Mouse (Mus musculus): ENCODE results near the gene Ldlrad3. TPM values are rescaled to one million over a fixed set of nuclear protein-coding genes. Genes with fewer than 3 reads are reported as not detected.

Ldlrad3 gene
- total and polyA plus RNA-seq, 3 experiments, result 3.5 to 6.1 TPM; not detected in 1

DNA sequence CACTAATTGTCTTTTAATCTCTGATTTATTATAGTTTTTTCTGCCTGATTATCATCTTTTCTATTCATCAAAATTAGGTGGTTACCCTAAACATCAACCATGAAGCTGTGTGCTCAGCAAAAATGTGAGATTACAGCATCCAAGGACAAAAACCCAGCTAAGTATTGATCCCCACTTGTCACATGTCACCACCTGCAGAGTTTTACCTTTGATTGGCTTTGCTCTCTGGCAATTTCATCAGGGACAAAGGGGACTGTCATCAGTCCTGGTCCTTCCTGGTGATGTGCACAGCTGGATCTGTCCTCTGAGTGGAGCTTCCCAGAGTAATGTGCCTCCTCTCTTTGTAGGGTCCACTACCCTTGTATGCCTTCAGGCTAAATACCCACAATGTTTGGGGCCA, 17.3 kb upstream of the Ldlrad3 start:
- H3K27ac ChIP-seq (ENCODE audit: control insufficient read depth, low read depth, low read length), result no peak overlapping the region
- no peaks in the 10 kb centered on the region for H3K36me3 ChIP-seq (ENCODE audit: control insufficient read depth in 1 of 2, insufficient read depth in 2 of 2, low read length in 2 of 2)
- no peak for DNase-seq (ENCODE audit: low read depth, low spot score)
- H3K9ac ChIP-seq (ENCODE audit: control insufficient read depth, low read depth, low read length, poor library complexity, severe bottlenecking), result no peak overlapping the region
- H3K4me1 ChIP-seq (ENCODE audit: control insufficient read depth in 1 of 2, insufficient read depth in 2 of 2, low read length in 2 of 2), result no peaks in the 10 kb centered on the region
- H3K9me3 ChIP-seq (replicated peaks; ENCODE audit: insufficient read depth, low read length), result no peaks in the 10 kb centered on the region
- TF ChIP-seq RCOR1 (IDR thresholded peaks at IDR 0.05; ENCODE audit: low read depth, low read length), result no peak
- TF ChIP-seq EP300 (IDR thresholded peaks at IDR 0.05; ENCODE audit: low read depth in 1 of 2, low read length in 2 of 2), result no peak
- TF ChIP-seq GATA1 (IDR thresholded peaks at IDR 0.05; ENCODE audit: low read depth, low read length), result no peak
- TF ChIP-seq USF2 (IDR thresholded peaks at IDR 0.05; ENCODE audit: borderline replicate concordance in 1 of 2, insufficient read depth in 1 of 2, low read depth in 1 of 2, low read length in 2 of 2), result no peak
- TF ChIP-seq POLR2A (IDR thresholded peaks at IDR 0.05; ENCODE audit: control insufficient read depth in 1 of 2, insufficient read depth in 1 of 2, low read depth in 1 of 2, low read length in 2 of 2, poor library complexity in 1 of 2), result no peak
- no peak for TF ChIP-seq MYC (IDR thresholded peaks at IDR 0.05; ENCODE audit: low read depth, low read length)
- TF ChIP-seq HCFC1 (IDR thresholded peaks at IDR 0.05; ENCODE audit: low read depth, low read length), result no peak
- no peak for TF ChIP-seq POLR2AphosphoS2 (IDR thresholded peaks at IDR 0.05; ENCODE audit: low read length)
- H3K4me3 ChIP-seq (ENCODE audit: control insufficient read depth in 1 of 2, insufficient read depth in 1 of 2, low read depth in 2 of 2, low read length in 2 of 2), result no peak overlapping the region
- peaks cover 2% of the 10 kb centered on the region in 2 experiments; a peak in 3 of 4 replicates for H3K27me3 ChIP-seq (ENCODE audit: control insufficient read depth in 1 of 2, insufficient read depth in 2 of 2, low read length in 2 of 2)
- H3K79me2 ChIP-seq (ENCODE audit: control insufficient read depth, insufficient read depth, low read length, poor library complexity), result no peaks in the 10 kb centered on the region

DNA sequence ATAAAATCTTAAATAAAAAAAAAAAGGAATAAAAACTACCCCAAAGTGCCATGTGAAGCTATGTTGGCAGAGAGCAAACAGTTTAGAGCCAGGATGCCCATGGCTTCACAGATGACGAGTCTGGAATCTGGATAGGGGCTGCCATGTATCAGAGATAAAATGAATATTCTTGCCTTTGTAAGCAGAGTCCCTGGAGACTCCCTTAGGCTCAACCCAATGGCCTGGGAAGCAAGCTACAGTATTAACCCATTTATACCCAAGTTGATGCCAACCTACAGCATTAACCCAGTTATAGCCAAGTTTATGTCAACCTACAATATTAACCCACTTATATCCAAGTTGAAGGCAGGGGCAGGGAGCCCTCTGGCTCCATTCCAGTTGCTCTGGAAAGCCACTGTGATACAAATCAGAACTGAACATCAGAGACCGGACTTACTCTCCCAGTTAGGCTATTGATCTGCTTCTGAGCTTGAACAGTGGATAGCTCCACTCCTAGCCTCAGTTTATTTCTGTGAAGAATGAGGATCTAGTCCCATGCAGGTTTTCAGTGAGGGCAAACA, 16.1 kb upstream of the Ldlrad3 start:
- Histone ChIP-seq H3K9ac (ENCODE audit: control insufficient read depth, low read depth, low read length, poor library complexity, severe bottlenecking) (no peak overlapping the region), H3K27me3 (ENCODE audit: control insufficient read depth in 1 of 2, insufficient read depth in 2 of 2, low read length in 2 of 2) (peaks cover 0 to 2% of the 10 kb centered on the region in 2 experiments; a peak in 3 of 4 replicates), H3K9me3 (replicated peaks; ENCODE audit: insufficient read depth, low read length) (no peaks in the 10 kb centered on the region), H3K27ac (ENCODE audit: control insufficient read depth, low read depth, low read length) (no peak overlapping the region), H3K4me1 (ENCODE audit: control insufficient read depth in 1 of 2, insufficient read depth in 2 of 2, low read length in 2 of 2) (no peaks in the 10 kb centered on the region), H3K79me2 (ENCODE audit: control insufficient read depth, insufficient read depth, low read length, poor library complexity) (no peaks in the 10 kb centered on the region), H3K36me3 (ENCODE audit: control insufficient read depth in 1 of 2, insufficient read depth in 2 of 2, low read length in 2 of 2) (no peaks in the 10 kb centered on the region), H3K4me3 (ENCODE audit: control insufficient read depth in 1 of 2, insufficient read depth in 1 of 2, low read depth in 2 of 2, low read length in 2 of 2) (no peak overlapping the region)
- no peak for DNase-seq (ENCODE audit: low read depth, low spot score)
- TF ChIP-seq GATA1 (IDR thresholded peaks at IDR 0.05; ENCODE audit: low read depth, low read length), result no peak
- TF ChIP-seq SMC3 (IDR thresholded peaks at IDR 0.05; ENCODE audit: low read depth, low read length), result no peak
- TF ChIP-seq KAT2A (conservative IDR thresholded peaks at IDR 0.05; ENCODE audit: low read depth, low read length), result no peak
- TF ChIP-seq MYB (IDR thresholded peaks at IDR 0.05; ENCODE audit: low read depth, low read length), result no peak
- no peak for TF ChIP-seq USF1 (IDR thresholded peaks at IDR 0.05; ENCODE audit: low read depth, low read length)
- TF ChIP-seq GABPA (IDR thresholded peaks at IDR 0.05; ENCODE audit: low read depth, low read length), result no peak
- no peak for TF ChIP-seq MYC (IDR thresholded peaks at IDR 0.05; ENCODE audit: low read depth, low read length)
- no peak for TF ChIP-seq USF2 (IDR thresholded peaks at IDR 0.05; ENCODE audit: borderline replicate concordance in 1 of 2, insufficient read depth in 1 of 2, low read depth in 1 of 2, low read length in 2 of 2)
- TF ChIP-seq MAFK (IDR thresholded peaks at IDR 0.05; ENCODE audit: borderline replicate concordance, low read depth, low read length), result no peak
- no peak for TF ChIP-seq TAL1 (IDR thresholded peaks at IDR 0.05; ENCODE audit: low read length)
- no peak for TF ChIP-seq HCFC1 (IDR thresholded peaks at IDR 0.05; ENCODE audit: low read depth, low read length)
- TF ChIP-seq TCF12 (IDR thresholded peaks at IDR 0.05; ENCODE audit: low read depth, low read length), result no peak
- TF ChIP-seq CTCF (IDR thresholded peaks at IDR 0.05 in 2 of 3, conservative IDR thresholded peaks at IDR 0.05 in 1 of 3; ENCODE audit: control insufficient read depth in 1 of 3, insufficient read depth in 1 of 3, low read depth in 2 of 3, low read length in 3 of 3, poor library complexity in 1 of 3, severe bottlenecking in 1 of 3), result no peak
- no peak for TF ChIP-seq POLR2AphosphoS5 (IDR thresholded peaks at IDR 0.05; ENCODE audit: borderline replicate concordance, low read depth, low read length)
- no peak for TF ChIP-seq E2F4 (IDR thresholded peaks at IDR 0.05; ENCODE audit: borderline replicate concordance, low read depth, low read length)
- no peak for TF ChIP-seq NRF1 (IDR thresholded peaks at IDR 0.05; ENCODE audit: insufficient read depth, low read depth, low read length, poor library complexity, severe bottlenecking)
